Mouse (Mus musculus) hindbrain, postnatal 0 days (tissue): ENCODE results near the gene Ankra2. TPM values are rescaled to one million over a fixed set of nuclear protein-coding genes. Genes with fewer than 3 reads are reported as not detected.

Experiments
- ATAC-seq: fragments of 200-750 bp; cut with Nextera tagmentation; 2 replicates; pipeline ENCODE4 v1.8.0; 2017; ENCODE audit warnings: mild to moderate bottlenecking, moderate TSS enrichment, moderate library complexity
- DNase-seq: peaks from one replicate; pipeline ENCODE4 v3.0.0-alpha.2; 2015; ENCODE audit warnings: low spot score
- H3K27ac ChIP-seq: fragments of 300-500 bp; sonication (generic); 2 replicates; pipeline ENCODE4 v1.5.1; 2014; ENCODE audit warnings: mild to moderate bottlenecking
- H3K27me3 ChIP-seq: fragments of 300-500 bp; sonication (generic); 2 replicates; pipeline ENCODE4 v1.6.1; 2014; ENCODE audit warnings: low read length, mixed read lengths; ENCODE audit not compliant: insufficient read depth
- H3K36me3 ChIP-seq: fragments of 300-500 bp; sonication (generic); 2 replicates; pipeline ENCODE4 v1.6.1; 2014; ENCODE audit warnings: low read length, mixed read lengths; ENCODE audit not compliant: insufficient read depth
- H3K4me1 ChIP-seq: fragments of 300-500 bp; sonication (generic); 2 replicates; pipeline ENCODE4 v1.6.1; 2014; ENCODE audit warnings: antibody characterized with exemption, low read length, mixed read lengths; ENCODE audit not compliant: insufficient read depth
- H3K4me2 ChIP-seq: fragments of 300-500 bp; sonication (generic); 2 replicates; pipeline ENCODE4 v1.6.1; 2014; ENCODE audit warnings: low read depth, mild to moderate bottlenecking, low read length, moderate library complexity, mixed read lengths
- H3K4me3 ChIP-seq: fragments of 300-500 bp; sonication (generic); 2 replicates; pipeline ENCODE4 v1.5.1; 2014; ENCODE audit warnings: low read length
- H3K9ac ChIP-seq: fragments of 300-500 bp; sonication (generic); replicated peaks from 2 replicates; pipeline ENCODE4 v1.6.1; 2014; ENCODE audit warnings: mild to moderate bottlenecking, low read length, moderate library complexity, mixed read lengths
- H3K9me3 ChIP-seq: fragments of 300-500 bp; sonication (generic); 2 replicates; pipeline ENCODE4 v1.6.1; 2016; ENCODE audit warnings: low read length, mixed read lengths
- CTCF ChIP-seq: IDR thresholded peaks from 2 replicates; pipeline ENCODE4 v1.5.1; 2016; ENCODE audit warnings: antibody characterized with exemption, control low read depth, low read depth
- WGBS: fragments of 180-500 bp; shearing (Covaris S2); extraction: QIAGEN DNeasy Blood & Tissue Kit; methylation state at CpG from one replicate; pipeline ENCODE4 v1.1.7; 2014; 5-methylcytosine and 5-hydroxymethylcytosine counted together
- polyA plus RNA-seq: library from polyadenylated mRNA; unstranded; fragments of >200 nt; fragmentation: Nextera tagmentation; extraction: Ambion mirVana; gene quantifications from 2 replicates; pipeline ENCODE4 v1.2.1, GENCODE M21; 2015
- total RNA-seq: library from RNA; depleted of rRNA; stranded (reverse); fragments of >200 nt; gene quantifications from 2 replicates; pipeline ENCODE4 v1.2.3, GENCODE M21; 2014

The Ankra2 gene
- total and polyA plus RNA-seq, 2 experiments from 2014 or later, result 66.8 to 80.3 TPM

DNA sequence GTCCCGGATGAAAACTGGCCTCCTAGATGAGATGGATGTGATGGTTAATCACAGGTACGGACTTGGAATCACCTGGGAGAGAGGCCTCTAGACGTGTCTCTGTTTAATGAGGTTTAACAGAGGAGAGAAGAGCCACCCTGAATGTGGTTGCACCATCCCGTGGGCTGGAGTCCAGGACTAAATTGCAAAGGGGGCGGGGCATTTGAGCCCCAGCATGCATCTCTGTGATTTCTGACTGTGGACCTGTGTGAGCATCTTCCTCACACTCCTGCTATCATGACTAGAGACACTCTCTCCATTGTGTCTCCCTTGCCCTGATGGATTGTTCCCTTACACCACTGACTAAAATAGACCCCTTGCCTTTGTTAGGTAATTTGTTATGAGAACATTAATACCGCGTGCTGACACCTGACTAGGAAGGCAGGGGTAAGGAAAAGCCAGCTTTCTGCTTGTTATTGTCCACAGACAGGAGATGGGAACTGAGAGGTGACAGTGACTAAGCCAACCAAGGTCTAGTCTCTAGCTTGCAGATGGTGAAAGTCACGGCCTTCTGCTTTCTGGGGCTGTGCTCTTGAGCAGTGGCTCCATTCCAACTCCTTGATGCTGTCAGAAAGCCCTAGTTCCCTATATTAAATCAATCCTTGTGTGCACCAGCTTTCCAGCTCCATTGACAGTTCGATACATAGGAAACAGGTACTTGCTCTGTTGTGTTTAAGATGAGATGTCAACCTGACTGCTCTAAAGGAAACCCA, 21.2 kb upstream of the Ankra2 start:
- H3K36me3 ChIP-seq, result no peaks in the 10 kb centered on the region
- no peak overlapping the region for H3K9ac ChIP-seq
- ATAC-seq (no peak), DNase-seq (no peak)
- H3K9me3 ChIP-seq, result no peaks in the 10 kb centered on the region
- no peaks in the 10 kb centered on the region for H3K27me3 ChIP-seq
- 68% methylated on average over 9 of the region's 9 CpGs for WGBS
- no peak overlapping the region for H3K4me3 ChIP-seq
- no peak for TF ChIP-seq CTCF
- H3K4me2 ChIP-seq, result no peak overlapping the region
- H3K4me1 ChIP-seq, result no peaks in the 10 kb centered on the region
- no peak overlapping the region for H3K27ac ChIP-seq

- TF ChIP-seq CTCF, result no peak
- DNase-seq, result peak; percentile 43
- WGBS, result 50% methylated on average over 5 of the region's 5 CpGs
Observed at GRCm38 (mm10) chr13:98244571-98245350, 18.1 kb upstream of the Ankra2 start.

DNA sequence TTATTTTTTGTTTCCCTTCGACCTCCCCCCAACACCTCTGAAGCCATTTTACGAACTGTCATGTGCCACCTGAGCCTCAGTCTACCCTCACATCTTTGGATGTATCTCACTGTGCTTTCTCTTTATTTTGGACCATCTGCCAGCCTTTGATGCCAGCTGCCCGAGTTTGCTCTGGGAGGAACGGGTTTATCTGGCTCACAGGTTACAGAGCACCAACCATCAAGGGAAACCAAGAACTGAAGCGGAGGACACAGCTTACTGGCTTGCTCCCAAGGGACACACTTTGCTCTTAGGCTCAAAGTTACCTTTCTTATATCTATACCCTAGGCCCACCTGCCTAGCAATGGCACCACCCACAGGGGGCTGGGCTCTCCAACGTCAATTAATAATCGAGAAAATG, 17.5 kb upstream of the Ankra2 start:
- H3K27me3 ChIP-seq, result no peaks in the 10 kb centered on the region
- no peak for TF ChIP-seq CTCF
- DNase-seq, result no peak
- no peaks in the 10 kb centered on the region for H3K4me1 ChIP-seq
- peaks cover 27% of the 10 kb centered on the region for H3K36me3 ChIP-seq
- H3K9me3 ChIP-seq, result no peaks in the 10 kb centered on the region
- H3K27ac ChIP-seq, result no peak overlapping the region
- WGBS, result 48% methylated on average over 7 of the region's 7 CpGs
- H3K4me2 ChIP-seq, result no peak overlapping the region
- H3K4me3 ChIP-seq, result no peak overlapping the region
- peak; percentile 36; the same call in 1 of the 2 replicates for ATAC-seq
- H3K9ac ChIP-seq, result no peak overlapping the region

More at GRCm38 (mm10) chr13:98244571-98245350, 18.1 kb upstream of the Ankra2 start:
- Histone ChIP-seq H3K4me2 (no peak overlapping the region), H3K9ac (no peak overlapping the region), H3K4me3 (no peak overlapping the region), H3K36me3 (peaks cover 21% of the 10 kb centered on the region), H3K9me3 (no peaks in the 10 kb centered on the region), H3K4me1 (no peaks in the 10 kb centered on the region), H3K27ac (no peak overlapping the region), H3K27me3 (no peaks in the 10 kb centered on the region)
- ATAC-seq, result peak; percentile 54; the same call in 1 of the 2 replicates

- H3K4me1 ChIP-seq, result no peaks in the 10 kb centered on the region
- H3K27ac ChIP-seq, result no peak overlapping the region
- ATAC-seq (no peak), DNase-seq (no peak)
- H3K4me3 ChIP-seq, result no peak overlapping the region
- H3K27me3 ChIP-seq, result no peaks in the 10 kb centered on the region
- no peak overlapping the region for H3K4me2 ChIP-seq
- TF ChIP-seq CTCF, result no peak
- 91% methylated on average over 10 of the region's 10 CpGs for WGBS
- H3K9me3 ChIP-seq, result no peaks in the 10 kb centered on the region
- no peak overlapping the region for H3K9ac ChIP-seq
- H3K36me3 ChIP-seq, result peaks cover 52% of the 10 kb centered on the region
Observed at GRCm38 (mm10) chr13:98249594-98249993, 13.3 kb upstream of the Ankra2 start.

- TF ChIP-seq CTCF, result peak; percentile 28; the same call in 1 of the 2 replicates
Observed at GRCm38 (mm10) chr13:98254921-98255320, 8.0 kb upstream of the Ankra2 start.

DNA sequence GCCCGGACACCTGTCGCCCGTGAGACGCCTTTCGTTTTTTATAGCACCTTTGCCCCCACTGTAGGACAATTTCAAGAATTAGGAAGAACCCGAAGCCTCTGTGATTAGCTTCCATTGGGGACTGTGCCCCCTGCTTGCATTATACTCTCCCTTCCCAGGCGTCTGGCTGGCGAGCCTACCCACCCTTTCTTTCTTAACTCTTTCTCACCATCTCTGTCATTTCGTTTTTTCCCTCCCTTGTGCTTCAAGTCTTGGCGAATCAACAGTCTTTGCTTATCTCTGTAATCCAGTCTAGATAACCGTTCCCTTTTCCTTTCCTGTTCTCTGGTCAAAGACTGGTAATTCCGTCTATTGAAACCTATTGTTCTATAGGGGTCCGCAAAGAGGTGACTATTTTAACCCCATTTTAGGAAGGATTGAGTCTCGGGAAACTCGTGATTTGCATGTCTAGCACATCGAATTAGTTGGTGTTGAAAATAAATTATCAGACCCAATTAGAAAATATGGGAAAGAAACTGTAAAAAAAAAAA, 649 bp downstream of the Ankra2 start:
- peak overlapping the region; percentile 98 for H3K4me3 ChIP-seq
- DNase-seq, result peak; percentile 19
- peak overlapping the region; percentile 94 for H3K27ac ChIP-seq
- peak overlapping the region; percentile 94 for H3K9ac ChIP-seq
- H3K27me3 ChIP-seq, result no peaks in the 10 kb centered on the region
- H3K4me2 ChIP-seq, result peak overlapping the region; percentile 94
- no peaks in the 10 kb centered on the region for H3K9me3 ChIP-seq
- peak; percentile 38; the same call in 1 of the 2 replicates for ATAC-seq
- peaks cover 16% of the 10 kb centered on the region; the same call in 1 of the 2 replicates for H3K4me1 ChIP-seq
- H3K36me3 ChIP-seq, result peaks cover 4% of the 10 kb centered on the region; the same call in 1 of the 2 replicates
- TF ChIP-seq CTCF, result no peak
- WGBS, result 1% methylated on average over 16 of the region's 16 CpGs

More at GRCm38 (mm10) chr13:98254921-98255320, 8.0 kb upstream of the Ankra2 start:
- Histone ChIP-seq H3K4me3 (no peak overlapping the region), H3K4me2 (no peak overlapping the region), H3K27ac (no peak overlapping the region), H3K9me3 (no peaks in the 10 kb centered on the region), H3K36me3 (peaks cover 46% of the 10 kb centered on the region), H3K4me1 (no peaks in the 10 kb centered on the region), H3K27me3 (no peaks in the 10 kb centered on the region), H3K9ac (no peak overlapping the region)
- DNase-seq (peak; percentile 30), ATAC-seq (no peak)
- WGBS, result 66% methylated on average over 9 of the region's 9 CpGs
